Comparison of ENCODE assay signal across 13 mouse cellular contexts in the genomic region with DNA sequence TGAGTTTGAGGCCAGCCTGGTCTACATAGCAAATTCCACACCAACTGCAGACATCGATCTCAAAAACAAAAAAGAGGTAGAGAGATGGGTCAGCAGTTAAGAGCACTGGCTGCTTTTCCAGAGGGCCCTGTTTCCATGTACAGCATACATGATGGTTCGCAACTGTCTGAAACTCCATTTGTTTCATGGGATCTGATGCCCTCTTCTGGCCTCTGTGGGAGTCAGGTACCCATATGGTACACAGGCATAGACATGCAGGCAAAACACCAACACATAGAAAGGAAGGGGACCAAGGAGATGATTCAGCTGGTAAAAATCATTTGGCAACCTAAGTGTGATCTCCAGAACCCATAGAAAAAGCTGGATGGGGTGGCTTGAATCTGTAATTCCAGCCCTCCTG. TPM values are rescaled to one million over a fixed set of nuclear protein-coding genes. Genes with fewer than 3 reads are reported as not detected.
DNase-seq lines count a peak whose midpoint lies in the region; ATAC-seq and TF ChIP-seq lines count a peak whose summit lies in the region.
"Had no signal": no experiment of that assay in that cellular context is flagged by ENCODE, and none has a peak within 500 bp of the region (broad histone marks: within the 10 kb centered on the region; RNA-seq: fewer than 3 reads in every experiment).

No protein-coding gene starts in this region.

- no peaks in the 10 kb centered on the region for H3K79me2 ChIP-seq in CH12.LX (replicated peaks; ENCODE audit: control insufficient read depth, extremely low read depth, insufficient read depth, poor library complexity, severe bottlenecking)

- TF ChIP-seq RAD21 in CH12.LX (IDR thresholded peaks at IDR 0.05; ENCODE audit: low read depth, low read length), result peak; percentile 70

- H3K4me1 ChIP-seq in liver, embryonic 13.5 days (replicated peaks), result peaks cover 88% of the 10 kb centered on the region
- peaks cover 47% of the 10 kb centered on the region for H3K4me1 ChIP-seq in liver, embryonic 11.5 days (replicated peaks; ENCODE audit: control insufficient read depth, insufficient read depth, low read length)
- peaks cover 30 to 68% of the 10 kb centered on the region in 2 experiments for H3K4me1 ChIP-seq in CH12.LX (ENCODE audit: control insufficient read depth in 1 of 2, insufficient read depth in 2 of 2)
- peaks cover 55% of the 10 kb centered on the region for H3K4me1 ChIP-seq in heart, postnatal 0 days (ENCODE audit: control insufficient read depth, insufficient read depth)

- 73% methylated on average over 2 of the region's 2 CpGs for WGBS in liver, embryonic 13.5 days (ENCODE audit: insufficient replicate concordance)
- 82% methylated on average over 2 of the region's 2 CpGs for WGBS in liver, embryonic 11.5 days
- 64% methylated on average over 2 of the region's 2 CpGs for WGBS in heart, postnatal 0 days

- H3K27ac ChIP-seq in gastrocnemius, adult 2 months, result no peak overlapping the region
- H3K27ac ChIP-seq in liver, embryonic 13.5 days, result no peak overlapping the region
- no peak overlapping the region; the same call in 1 of the 2 replicates for H3K27ac ChIP-seq in liver, embryonic 11.5 days (ENCODE audit: low read depth, low read length)
- H3K27ac ChIP-seq in CH12.LX (ENCODE audit: insufficient read depth, low read depth), result no peak overlapping the region
- H3K27ac ChIP-seq in heart, postnatal 0 days (ENCODE audit: low read depth), result 0 out of 2 replicates have a peak overlapping the region, but pooled peaks have one; percentile 100
- H3K27ac ChIP-seq: embryonic facial prominence, embryonic 13.5 days had no signal

- H3K4me2 ChIP-seq in liver, embryonic 13.5 days, result no peak overlapping the region
- no peak overlapping the region for H3K4me2 ChIP-seq in liver, embryonic 11.5 days
- no peak overlapping the region for H3K4me2 ChIP-seq in CH12.LX (ENCODE audit: insufficient read depth, low read depth, poor library complexity, severe bottlenecking)
- H3K4me2 ChIP-seq in heart, postnatal 0 days (ENCODE audit: low read depth, low read length), result no peak overlapping the region
- H3K4me2 ChIP-seq: embryonic facial prominence, embryonic 13.5 days had no signal

- no peaks in the 10 kb centered on the region for H3K36me3 ChIP-seq in liver, embryonic 13.5 days
- no peaks in the 10 kb centered on the region for H3K36me3 ChIP-seq in liver, embryonic 11.5 days (ENCODE audit: control insufficient read depth, insufficient read depth, low read length)
- no peaks in the 10 kb centered on the region for H3K36me3 ChIP-seq in CH12.LX (replicated peaks in 1 of 2; ENCODE audit: control insufficient read depth in 1 of 2, insufficient read depth in 1 of 2, low read length in 1 of 2)
- H3K36me3 ChIP-seq in heart, postnatal 0 days (replicated peaks; ENCODE audit: control insufficient read depth, insufficient read depth, low read length), result no peaks in the 10 kb centered on the region
- H3K36me3 ChIP-seq: embryonic facial prominence, embryonic 13.5 days had no signal

- H3K4me3 ChIP-seq in gastrocnemius, adult 2 months, result no peak overlapping the region
- no peak overlapping the region for H3K4me3 ChIP-seq in liver, embryonic 13.5 days (replicated peaks)
- H3K4me3 ChIP-seq in liver, embryonic 11.5 days (ENCODE audit: low read depth, low read length), result no peak overlapping the region
- no peak overlapping the region for H3K4me3 ChIP-seq in CH12.LX (replicated peaks in 1 of 3; ENCODE audit: low read depth in 2 of 3, low read length in 2 of 3, poor library complexity in 1 of 3)
- no peak overlapping the region for H3K4me3 ChIP-seq in heart, postnatal 0 days (ENCODE audit: low read depth, low read length)
- H3K4me3 ChIP-seq: embryonic facial prominence, embryonic 13.5 days had no signal

- no peaks in the 10 kb centered on the region for H3K9me3 ChIP-seq in liver, embryonic 13.5 days (replicated peaks)
- H3K9me3 ChIP-seq in liver, embryonic 11.5 days (ENCODE audit: control insufficient read depth, low read length), result no peaks in the 10 kb centered on the region
- no peaks in the 10 kb centered on the region for H3K9me3 ChIP-seq in CH12.LX (replicated peaks; ENCODE audit: low read length)
- no peaks in the 10 kb centered on the region for H3K9me3 ChIP-seq in heart, postnatal 0 days (replicated peaks; ENCODE audit: control insufficient read depth, low read length)
- H3K9me3 ChIP-seq: embryonic facial prominence, embryonic 13.5 days had no signal

- TF ChIP-seq EP300 in CH12.LX (IDR thresholded peaks at IDR 0.05; ENCODE audit: low read length), result no peak
- no peak for TF ChIP-seq EP300 in heart, postnatal 0 days (IDR thresholded peaks at IDR 0.05; ENCODE audit: low read depth)

- TF ChIP-seq POLR2A in CH12.LX (IDR thresholded peaks at IDR 0.05; ENCODE audit: low read depth, low read length), result no peak

- no peaks in the 10 kb centered on the region for H3K27me3 ChIP-seq in liver, embryonic 13.5 days
- 0 out of 2 replicates have a peak, but pooled peaks cover 3% of the 10 kb centered on the region for H3K27me3 ChIP-seq in liver, embryonic 11.5 days (replicated peaks; ENCODE audit: control insufficient read depth, insufficient read depth, low read length)
- no peaks in the 10 kb centered on the region for H3K27me3 ChIP-seq in CH12.LX (replicated peaks)
- H3K27me3 ChIP-seq in heart, postnatal 0 days (ENCODE audit: control insufficient read depth, insufficient read depth, low read length), result no peaks in the 10 kb centered on the region
- H3K27me3 ChIP-seq: embryonic facial prominence, embryonic 13.5 days had no signal

- no peak for DNase-seq in gastrocnemius, adult 2 months
- DNase-seq in gastrocnemius, adult 18-20 months (ENCODE audit: low spot score), result no peak
- no peak for DNase-seq in liver, embryonic 13.5 days
- DNase-seq in liver, embryonic 11.5 days (ENCODE audit: low spot score), result no peak
- peak; percentile 47 for DNase-seq in CH12.LX (ENCODE audit: extremely low read depth)
- DNase-seq in heart, postnatal 0 days (ENCODE audit: low spot score), result peak; percentile 57
- DNase-seq in layer of hippocampus, adult 11-12 months (ENCODE audit: low spot score), result no peak
- no peak for DNase-seq in right cerebral cortex, adult 2 months (ENCODE audit: low spot score in 2 of 2)
- DNase-seq: adrenal gland, postnatal 14 days had no signal

- dilution Hi-C loops in CH12.LX (cut with MboI; ENCODE audit: extremely low pct_ligation_motif_present, extremely low pct_unique_long_range_greater_than_20kb, low sequenced_read_pairs), result no loop called here

- no peak for ATAC-seq in liver, embryonic 13.5 days (ENCODE audit: low read depth)
- ATAC-seq in liver, embryonic 11.5 days (replicated peaks; ENCODE audit: low FRiP score), result no peak
- no peak for ATAC-seq in heart, postnatal 0 days (ENCODE audit: insufficient read depth, low read depth)

- H3K9ac ChIP-seq in liver, embryonic 13.5 days, result 0 out of 2 replicates have a peak overlapping the region, but pooled peaks have one; percentile 37
- H3K9ac ChIP-seq in liver, embryonic 11.5 days (ENCODE audit: low read depth, low read length), result no peak overlapping the region
- no peak overlapping the region for H3K9ac ChIP-seq in CH12.LX (ENCODE audit: insufficient read depth, low read depth)
- no peak overlapping the region for H3K9ac ChIP-seq in heart, postnatal 0 days (replicated peaks; ENCODE audit: low read depth, low read length)
- H3K9ac ChIP-seq: embryonic facial prominence, embryonic 13.5 days had no signal

- intact Hi-C loops in gastrocnemius, adult 2 months (cut with DNase I), result no loop called here

- peak; percentile 19; the same call in 1 of the 2 replicates for TF ChIP-seq CTCF in gastrocnemius, adult 2 months (IDR thresholded peaks at IDR 0.05)
- peak in 1 of 2 experiments; percentile 74; a peak in 2 of 4 replicates for TF ChIP-seq CTCF in CH12.LX (conservative IDR thresholded peaks at IDR 0.05 in 1 of 2, IDR thresholded peaks at IDR 0.05 in 1 of 2; ENCODE audit: low read depth in 2 of 2, low read length in 2 of 2)
- TF ChIP-seq CTCF in heart, postnatal 0 days (IDR thresholded peaks at IDR 0.05; ENCODE audit: low read depth), result peak; percentile 60

- in situ Hi-C loops in CH12.LX (cut with MboI; ENCODE audit: low pct_ligation_motif_present, low pct_unique_long_range_greater_than_20kb, low sequenced_read_pairs), result loop anchor here (5.0 to 25.0 kb wide), 2 partner anchors 41 to 599 kb away; no protein-coding TSS in a partner anchor

TF ChIP-seq in CH12.LX, 34 proteins besides CTCF, POLR2A, EP300 and RAD21:
- TF ChIP-seq E2F4 (IDR thresholded peaks at IDR 0.05; ENCODE audit: insufficient replicate concordance, low read depth, low read length) (no peak), USF1 (IDR thresholded peaks at IDR 0.05; ENCODE audit: low read depth, low read length) (no peak), SMC3 (IDR thresholded peaks at IDR 0.05; ENCODE audit: low read depth, low read length) (peak; percentile 62), MEF2A (IDR thresholded peaks at IDR 0.05; ENCODE audit: borderline replicate concordance, low read depth, low read length) (peak; percentile 30; the same call in 1 of the 2 replicates), JUND (conservative IDR thresholded peaks at IDR 0.05; ENCODE audit: low read depth, low read length) (no peak), IRF4 (IDR thresholded peaks at IDR 0.05; ENCODE audit: low read depth, low read length) (peak; percentile 49; the same call in 1 of the 2 replicates), JUN (IDR thresholded peaks at IDR 0.05; ENCODE audit: insufficient read depth, low read depth, low read length) (no peak)

RNA-seq across cellular contexts. Expression of gene Tex44, which starts 12.4 kb away (rescaled TPM):
- not detected for total RNA-seq in gastrocnemius, adult 2 months (2021)
- not detected for total RNA-seq in gastrocnemius, adult 18-20 months (2021)
- not detected in 2 replicates for polyA plus RNA-seq in liver, embryonic 13.5 days (2015; fragmentation: Nextera tagmentation; extraction: Ambion mirVana)
- polyA plus RNA-seq in liver, embryonic 11.5 days (2014; fragmentation: Nextera tagmentation; extraction: Ambion mirVana), result not detected in 2 replicates
- not detected in 2 replicates for total RNA-seq in CH12.LX (2012; rRNA removed)
- not detected in 2 replicates for total RNA-seq in CH12.LX (2014; rRNA removed)
- not detected in 2 replicates for polyA plus RNA-seq in CH12.LX (2012; ENCODE audit: insufficient read length, low read depth)
- total RNA-seq in heart, postnatal 0 days (2014; rRNA removed; ENCODE audit: low replicate concordance), result not detected in 2 replicates
- polyA plus RNA-seq in heart, postnatal 0 days (2015; fragmentation: Nextera tagmentation; extraction: Ambion mirVana), result not detected in 2 replicates
- total RNA-seq: adrenal gland, postnatal 14 days; granulocyte monocyte progenitor cell, adult 5-6 weeks; layer of hippocampus, adult 18-20 months; neutrophil, adult 5-6 weeks had no signal
- polyA plus RNA-seq: embryonic facial prominence, embryonic 13.5 days had no signal

RNA-seq across cellular contexts. Expression of gene Nmur1, which starts 12.5 kb away (rescaled TPM):
- not detected for total RNA-seq in gastrocnemius, adult 2 months (2021)
- total RNA-seq in gastrocnemius, adult 18-20 months (2021), result not detected
- polyA plus RNA-seq in liver, embryonic 13.5 days (2015; fragmentation: Nextera tagmentation; extraction: Ambion mirVana), result not detected in 2 replicates
- polyA plus RNA-seq in liver, embryonic 11.5 days (2014; fragmentation: Nextera tagmentation; extraction: Ambion mirVana), result not detected in 2 replicates
- total RNA-seq in CH12.LX (2012; rRNA removed) (0.13 TPM in 1 of 2 replicates, not detected in the other), CH12.LX (2014; rRNA removed) (not detected in 2 replicates)
- polyA plus RNA-seq in CH12.LX (2012; ENCODE audit: insufficient read length, low read depth), result 0.16 TPM in 1 of 2 replicates, not detected in the other
- total RNA-seq in heart, postnatal 0 days (2014; rRNA removed; ENCODE audit: low replicate concordance), result 0.31 TPM in 1 of 2 replicates, not detected in the other
- polyA plus RNA-seq in heart, postnatal 0 days (2015; fragmentation: Nextera tagmentation; extraction: Ambion mirVana), result not detected in 2 replicates
- total RNA-seq: adrenal gland, postnatal 14 days; granulocyte monocyte progenitor cell, adult 5-6 weeks; layer of hippocampus, adult 18-20 months; neutrophil, adult 5-6 weeks had no signal
- polyA plus RNA-seq: embryonic facial prominence, embryonic 13.5 days had no signal

Comparison
In these comparisons a context has a peak if more than half of its experiments do, and no peak if none do; other contexts are left out.
1. DNase-seq: peak in CH12.LX (single experiment) and heart, postnatal 0 days (single experiment); none in gastrocnemius, adult 2 months (single experiment), gastrocnemius, adult 18-20 months (single experiment), liver, embryonic 13.5 days (single experiment), liver, embryonic 11.5 days (single experiment), layer of hippocampus, adult 11-12 months (single experiment) and right cerebral cortex, adult 2 months (0 of 2).